In the genomic region with DNA sequence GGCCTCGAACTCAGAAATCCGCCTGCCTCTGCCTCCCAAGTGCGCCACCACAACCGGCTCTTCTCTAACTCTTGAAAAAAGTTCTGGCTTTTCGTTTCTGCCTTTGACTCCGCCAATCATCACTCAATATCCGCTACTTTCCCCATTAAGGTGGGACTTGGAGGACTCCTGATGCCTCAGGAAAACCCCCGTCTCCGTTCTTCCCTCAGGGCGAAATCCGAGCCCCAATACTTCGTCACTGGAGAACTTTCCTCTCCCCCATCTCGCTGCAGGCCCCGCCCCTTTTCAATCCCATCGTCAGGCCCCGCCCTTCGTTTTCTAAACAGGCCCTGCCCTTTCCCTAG, we compare ENCODE assay signal across 8 mouse cellular contexts. TPM values are rescaled to one million over a fixed set of nuclear protein-coding genes. Genes with fewer than 3 reads are reported as not detected.
DNase-seq lines count a peak whose midpoint lies in the region; ATAC-seq and TF ChIP-seq lines count a peak whose summit lies in the region.

No protein-coding gene starts in this region.

- DNase-seq in left cerebral cortex, adult 2 months (ENCODE audit: extremely low spot score in 1 of 2, low spot score in 2 of 2), result no peak
- no peak for DNase-seq in left cerebral cortex, postnatal 10 days (ENCODE audit: extremely low spot score in 1 of 2, low spot score in 2 of 2)
- no peak for DNase-seq in cerebellum, postnatal 4 days (ENCODE audit: low spot score in 2 of 2)
- no peak for DNase-seq in kidney, postnatal 4 days

- ATAC-seq in embryonic facial prominence, embryonic 12.5 days (ENCODE audit: insufficient number of reproducible peaks, insufficient read depth, low FRiP score, low TSS enrichment), result no peak
- no peak for ATAC-seq in hindbrain, embryonic 16.5 days
- ATAC-seq in midbrain, embryonic 16.5 days, result no peak
- ATAC-seq in cerebellum, adult (ENCODE audit: insufficient number of reproducible peaks, low FRiP score, low TSS enrichment), result no peak

- no peaks in the 10 kb centered on the region for H3K27me3 ChIP-seq in embryonic facial prominence, embryonic 12.5 days
- no peaks in the 10 kb centered on the region for H3K27me3 ChIP-seq in hindbrain, embryonic 16.5 days (replicated peaks; ENCODE audit: control insufficient read depth, insufficient read depth, low read length)
- H3K27me3 ChIP-seq in midbrain, embryonic 16.5 days (ENCODE audit: control insufficient read depth, insufficient read depth, low read depth, low read length), result no peaks in the 10 kb centered on the region

- H3K36me3 ChIP-seq in embryonic facial prominence, embryonic 12.5 days, result peaks cover 12% of the 10 kb centered on the region
- H3K36me3 ChIP-seq in hindbrain, embryonic 16.5 days (ENCODE audit: control insufficient read depth, insufficient read depth, low read length), result peaks cover 13% of the 10 kb centered on the region
- peaks cover under 1% of the 10 kb centered on the region; the same call in 1 of the 2 replicates for H3K36me3 ChIP-seq in midbrain, embryonic 16.5 days (ENCODE audit: control insufficient read depth, insufficient read depth, low read length)

- H3K9me3 ChIP-seq in embryonic facial prominence, embryonic 12.5 days, result no peaks in the 10 kb centered on the region
- no peaks in the 10 kb centered on the region for H3K9me3 ChIP-seq in hindbrain, embryonic 16.5 days (ENCODE audit: control insufficient read depth, low read length)
- H3K9me3 ChIP-seq in midbrain, embryonic 16.5 days (replicated peaks; ENCODE audit: control insufficient read depth, low read length, poor library complexity, severe bottlenecking), result no peaks in the 10 kb centered on the region

- peak overlapping the region; percentile 90 for H3K4me2 ChIP-seq in embryonic facial prominence, embryonic 12.5 days (replicated peaks)
- H3K4me2 ChIP-seq in hindbrain, embryonic 16.5 days (ENCODE audit: low read length), result peak overlapping the region; percentile 95
- H3K4me2 ChIP-seq in midbrain, embryonic 16.5 days (ENCODE audit: low read length), result peak overlapping the region; percentile 84

- intact Hi-C loops in left cerebral cortex, adult 2 months (cut with DNase I), result no loop called here
- intact Hi-C loops in left cerebral cortex, postnatal 10 days (cut with DNase I), result no loop called here

- TF ChIP-seq CTCF in left cerebral cortex, adult 2 months (IDR thresholded peaks at IDR 0.05), result no peak

- H3K9ac ChIP-seq in embryonic facial prominence, embryonic 12.5 days, result no peak overlapping the region
- H3K9ac ChIP-seq in hindbrain, embryonic 16.5 days (ENCODE audit: low read depth, low read length), result 0 out of 2 replicates have a peak overlapping the region, but pooled peaks have one; percentile 39
- peak overlapping the region; percentile 63; the same call in 1 of the 2 replicates for H3K9ac ChIP-seq in midbrain, embryonic 16.5 days (ENCODE audit: low read depth, low read length)

- no peaks in the 10 kb centered on the region for H3K4me1 ChIP-seq in embryonic facial prominence, embryonic 12.5 days
- no peaks in the 10 kb centered on the region; the same call in 1 of the 2 replicates for H3K4me1 ChIP-seq in hindbrain, embryonic 16.5 days (ENCODE audit: control insufficient read depth, insufficient read depth, low read depth, low read length)
- H3K4me1 ChIP-seq in midbrain, embryonic 16.5 days (ENCODE audit: control insufficient read depth, insufficient read depth, low read length), result peaks cover 9% of the 10 kb centered on the region; the same call in 1 of the 2 replicates

- H3K27ac ChIP-seq in left cerebral cortex, adult 2 months, result 0 out of 2 replicates have a peak overlapping the region, but pooled peaks have one; percentile 57
- H3K27ac ChIP-seq in embryonic facial prominence, embryonic 12.5 days, result peak overlapping the region; percentile 85; the same call in 1 of the 2 replicates
- peak overlapping the region; percentile 73; the same call in 1 of the 2 replicates for H3K27ac ChIP-seq in hindbrain, embryonic 16.5 days (ENCODE audit: low read depth, low read length)
- peak overlapping the region; percentile 76; the same call in 1 of the 2 replicates for H3K27ac ChIP-seq in midbrain, embryonic 16.5 days (ENCODE audit: low read length)

- WGBS in embryonic facial prominence, embryonic 12.5 days, result 13% methylated on average over 17 of the region's 17 CpGs
- WGBS in hindbrain, embryonic 16.5 days, result 16% methylated on average over 17 of the region's 17 CpGs
- WGBS in midbrain, embryonic 16.5 days, result 19% methylated on average over 17 of the region's 17 CpGs

- H3K4me3 ChIP-seq in left cerebral cortex, adult 2 months, result peak overlapping the region; percentile 84
- H3K4me3 ChIP-seq in embryonic facial prominence, embryonic 12.5 days, result peak overlapping the region; percentile 78
- peak overlapping the region; percentile 85 for H3K4me3 ChIP-seq in hindbrain, embryonic 16.5 days (ENCODE audit: low read length)
- H3K4me3 ChIP-seq in midbrain, embryonic 16.5 days (ENCODE audit: low read depth, low read length), result peak overlapping the region; percentile 80

RNA-seq across cellular contexts. Expression of gene Relb, which starts 1.1 kb away (rescaled TPM):
- 1 to 10 TPM; 7.2 to 7.7 TPM for total RNA-seq in left cerebral cortex, adult 2 months (2021)
- total RNA-seq in left cerebral cortex, postnatal 10 days (2021), result 1 to 10 TPM; 5.9 to 6.5 TPM
- polyA plus RNA-seq in embryonic facial prominence, embryonic 12.5 days (2016; fragmentation: Nextera tagmentation; extraction: Ambion mirVana), result 8.0 and 8.5 TPM in 2 replicates
- polyA plus RNA-seq in hindbrain, embryonic 16.5 days (2015; fragmentation: Nextera tagmentation; extraction: Ambion mirVana), result 6.7 and 6.9 TPM in 2 replicates
- 6.1 and 6.5 TPM in 2 replicates for polyA plus RNA-seq in midbrain, embryonic 16.5 days (2015; fragmentation: Nextera tagmentation; extraction: Ambion mirVana)

RNA-seq across cellular contexts. Expression of gene Clasrp, which starts 23.9 kb away (rescaled TPM):
- 10 to 100 TPM; 92.7 to 98.3 TPM for total RNA-seq in left cerebral cortex, adult 2 months (2021)
- 10 to 100 TPM; 78.0 to 81.5 TPM for total RNA-seq in left cerebral cortex, postnatal 10 days (2021)
- polyA plus RNA-seq in embryonic facial prominence, embryonic 12.5 days (2016; fragmentation: Nextera tagmentation; extraction: Ambion mirVana), result 72.7 and 80.7 TPM in 2 replicates
- 54.1 and 54.4 TPM in 2 replicates for polyA plus RNA-seq in hindbrain, embryonic 16.5 days (2015; fragmentation: Nextera tagmentation; extraction: Ambion mirVana)
- polyA plus RNA-seq in midbrain, embryonic 16.5 days (2015; fragmentation: Nextera tagmentation; extraction: Ambion mirVana), result 58.6 TPM in 2 replicates

RNA-seq across cellular contexts. Expression of gene Clptm1, which starts 36.7 kb away (rescaled TPM):
- total RNA-seq in left cerebral cortex, adult 2 months (2021), result 100 to 1,000 TPM; 137 to 139 TPM
- total RNA-seq in left cerebral cortex, postnatal 10 days (2021), result 100 to 1,000 TPM; 144 to 147 TPM
- 93.9 and 95.0 TPM in 2 replicates for polyA plus RNA-seq in embryonic facial prominence, embryonic 12.5 days (2016; fragmentation: Nextera tagmentation; extraction: Ambion mirVana)
- polyA plus RNA-seq in hindbrain, embryonic 16.5 days (2015; fragmentation: Nextera tagmentation; extraction: Ambion mirVana), result 138 and 140 TPM in 2 replicates
- 120 and 122 TPM in 2 replicates for polyA plus RNA-seq in midbrain, embryonic 16.5 days (2015; fragmentation: Nextera tagmentation; extraction: Ambion mirVana)

RNA-seq across cellular contexts. Expression of gene Apoc2, which starts 49.6 kb away (rescaled TPM):
- total RNA-seq in left cerebral cortex, adult 2 months (2021), result not detected
- total RNA-seq in left cerebral cortex, postnatal 10 days (2021), result not detected
- polyA plus RNA-seq in embryonic facial prominence, embryonic 12.5 days (2016; fragmentation: Nextera tagmentation; extraction: Ambion mirVana), result 0.74 and 0.83 TPM in 2 replicates
- polyA plus RNA-seq in hindbrain, embryonic 16.5 days (2015; fragmentation: Nextera tagmentation; extraction: Ambion mirVana), result not detected in 2 replicates
- polyA plus RNA-seq in midbrain, embryonic 16.5 days (2015; fragmentation: Nextera tagmentation; extraction: Ambion mirVana), result not detected in 2 replicates

RNA-seq across cellular contexts. Expression of gene Gemin7, which starts 50.8 kb away (rescaled TPM):
- 10 to 100 TPM; 50.1 to 50.8 TPM for total RNA-seq in left cerebral cortex, adult 2 months (2021)
- 10 to 100 TPM; 51.7 to 55.2 TPM for total RNA-seq in left cerebral cortex, postnatal 10 days (2021)
- 150 and 164 TPM in 2 replicates for polyA plus RNA-seq in embryonic facial prominence, embryonic 12.5 days (2016; fragmentation: Nextera tagmentation; extraction: Ambion mirVana)
- polyA plus RNA-seq in hindbrain, embryonic 16.5 days (2015; fragmentation: Nextera tagmentation; extraction: Ambion mirVana), result 147 and 162 TPM in 2 replicates
- 143 and 145 TPM in 2 replicates for polyA plus RNA-seq in midbrain, embryonic 16.5 days (2015; fragmentation: Nextera tagmentation; extraction: Ambion mirVana)
